Mouse (Mus musculus): ENCODE data around the gene Snx30. TPM values are rescaled to one million over a fixed set of nuclear protein-coding genes. Genes with fewer than 3 reads are reported as not detected.

Snx30 gene
- total and polyA plus RNA-seq, 2 experiments: 1.6 to 4.1 TPM

DNA sequence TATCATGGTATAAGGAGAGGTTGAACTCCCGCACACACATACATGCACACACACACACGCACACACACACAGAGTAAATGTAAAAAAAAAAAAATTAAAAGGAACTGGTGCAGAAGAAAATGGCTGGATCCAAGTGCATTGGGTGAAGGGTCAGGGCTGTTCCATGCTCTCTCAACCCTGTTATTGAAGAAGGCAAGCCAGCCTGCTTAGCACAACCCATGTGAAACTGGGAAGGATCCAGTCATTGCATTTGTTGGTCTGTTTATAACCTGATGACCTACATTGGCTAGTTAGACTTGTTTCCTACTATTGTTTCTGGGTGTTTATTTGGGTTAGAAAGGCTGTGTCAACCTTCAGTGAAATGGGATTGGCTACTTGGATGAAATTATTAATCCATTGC lies 103.1 kb downstream of the Snx30 start:
- no peak overlapping the region for H3K4me3 ChIP-seq (ENCODE audit: insufficient read depth, low read depth, low read length)
- TF ChIP-seq POLR2A (IDR thresholded peaks at IDR 0.05; ENCODE audit: extremely low read depth, insufficient read depth, low read length) (no peak), CTCF (IDR thresholded peaks at IDR 0.05; ENCODE audit: low read depth, low read length) (no peak)
- no peaks in the 10 kb centered on the region for H3K79me2 ChIP-seq (ENCODE audit: control insufficient read depth, insufficient read depth, low read length)
- no peaks in the 10 kb centered on the region for H3K36me3 ChIP-seq (ENCODE audit: control insufficient read depth, insufficient read depth, low read length)
- H3K4me1 ChIP-seq (ENCODE audit: control insufficient read depth, insufficient read depth, low read length): no peaks in the 10 kb centered on the region
- 89% methylated on average over 2 of the region's 2 CpGs for WGBS
- no peak overlapping the region for H3K27ac ChIP-seq (replicated peaks; ENCODE audit: insufficient read depth, low read depth, low read length)
- no peak overlapping the region for H3K9ac ChIP-seq (ENCODE audit: low read depth, low read length)
- DNase-seq (ENCODE audit: extremely low read depth, low read depth, low spot score): peak; percentile 14
- no peaks in the 10 kb centered on the region for H3K27me3 ChIP-seq (ENCODE audit: control insufficient read depth, insufficient read depth, low read length)

DNA sequence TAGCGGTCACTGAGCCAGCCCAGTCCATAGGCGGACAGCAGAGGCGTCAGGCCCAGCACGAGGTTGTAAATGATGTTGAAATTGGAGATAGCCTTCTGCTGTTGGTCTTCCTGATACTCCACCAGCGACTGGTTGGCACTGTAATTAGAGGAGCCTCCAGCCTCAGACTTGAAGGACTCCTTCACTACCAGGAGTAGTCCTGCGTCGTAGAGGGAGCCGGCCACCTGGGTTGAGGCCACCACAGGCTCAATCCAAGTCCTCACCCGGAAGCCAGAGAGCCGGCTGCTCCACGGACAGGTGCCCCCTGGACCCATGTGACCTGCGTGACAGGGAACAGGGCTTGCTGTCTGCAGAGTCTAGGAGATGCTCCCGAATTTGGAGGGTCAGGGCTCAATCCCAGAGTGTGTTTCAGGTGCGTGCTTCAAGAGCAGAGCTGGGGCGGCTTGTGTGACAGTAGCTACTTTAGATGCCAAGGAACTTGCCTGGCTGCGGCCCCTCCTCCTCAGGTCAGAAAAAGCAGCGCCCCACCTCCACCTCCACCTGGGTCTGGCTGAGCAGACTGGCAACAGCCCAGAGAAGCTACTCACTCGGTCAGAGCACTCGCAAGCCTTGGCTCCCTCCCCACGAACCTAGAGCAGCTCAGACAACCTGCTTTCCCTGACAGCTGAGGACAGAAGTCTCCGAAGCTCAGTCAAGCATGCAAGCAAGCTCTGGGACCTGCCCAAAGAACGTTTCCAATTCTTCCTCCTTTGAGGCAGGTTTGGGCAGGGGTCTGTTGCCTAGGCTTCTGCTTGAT lies 109.2 kb downstream of the Snx30 start, which contains the start of gene Slc46a2:
Gene Slc46a2 (minus strand): TSS at position 449 of the 796 bp plus-strand sequence.
- Histone ChIP-seq H3K4me3 (ENCODE audit: insufficient read depth, low read depth, low read length) (no peak within 1 kb of the TSS), H3K36me3 (ENCODE audit: control insufficient read depth, insufficient read depth, low read length) (no peaks in the 10 kb centered on the region), H3K27me3 (ENCODE audit: control insufficient read depth, insufficient read depth, low read length) (peaks cover 7% of the 10 kb centered on the region), H3K4me1 (ENCODE audit: control insufficient read depth, insufficient read depth, low read length) (no peaks in the 10 kb centered on the region), H3K79me2 (ENCODE audit: control insufficient read depth, insufficient read depth, low read length) (no peaks in the 10 kb centered on the region), H3K27ac (replicated peaks; ENCODE audit: insufficient read depth, low read depth, low read length) (no peak within 1 kb of the TSS), H3K9ac (ENCODE audit: low read depth, low read length) (no peak within 1 kb of the TSS)
- 12% methylated on average over 22 of the region's 22 CpGs for WGBS
- DNase-seq (ENCODE audit: extremely low read depth, low read depth, low spot score): no peak
- TF ChIP-seq CTCF (IDR thresholded peaks at IDR 0.05; ENCODE audit: low read depth, low read length) (no peak), POLR2A (IDR thresholded peaks at IDR 0.05; ENCODE audit: extremely low read depth, insufficient read depth, low read length) (no peak)

DNA sequence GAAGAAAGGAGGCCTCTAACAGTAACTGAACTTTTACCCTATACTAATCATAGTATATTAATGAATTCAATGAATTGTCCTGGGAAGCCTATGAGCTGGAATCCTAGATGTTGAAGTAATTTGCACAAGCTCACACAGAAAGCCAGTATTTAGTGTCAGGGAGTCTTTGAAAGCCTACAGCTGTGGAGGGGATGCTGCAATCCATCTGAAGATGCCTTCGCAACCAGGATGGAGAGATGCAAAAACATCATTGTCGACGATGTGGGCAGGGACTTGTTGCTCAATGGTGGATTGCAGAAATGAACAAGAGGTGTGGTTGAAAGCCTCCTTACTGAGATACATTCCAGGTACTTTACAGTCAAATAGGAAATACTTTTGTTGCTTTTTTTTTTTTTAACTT lies 112.3 kb downstream of the Snx30 start:
- H3K79me2 ChIP-seq (ENCODE audit: control insufficient read depth, insufficient read depth, low read length): no peaks in the 10 kb centered on the region
- no peaks in the 10 kb centered on the region for H3K36me3 ChIP-seq (ENCODE audit: control insufficient read depth, insufficient read depth, low read length)
- no peak for TF ChIP-seq POLR2A (IDR thresholded peaks at IDR 0.05; ENCODE audit: extremely low read depth, insufficient read depth, low read length)
- TF ChIP-seq CTCF (IDR thresholded peaks at IDR 0.05; ENCODE audit: low read depth, low read length): no peak
- 90% methylated on average over 3 of the region's 3 CpGs for WGBS
- H3K9ac ChIP-seq (ENCODE audit: low read depth, low read length): no peak overlapping the region
- H3K27me3 ChIP-seq (ENCODE audit: control insufficient read depth, insufficient read depth, low read length): peaks cover 7% of the 10 kb centered on the region
- no peak for DNase-seq (ENCODE audit: extremely low read depth, low read depth, low spot score)
- H3K4me1 ChIP-seq (ENCODE audit: control insufficient read depth, insufficient read depth, low read length): no peaks in the 10 kb centered on the region
- no peak overlapping the region for H3K4me3 ChIP-seq (ENCODE audit: insufficient read depth, low read depth, low read length)
- no peak overlapping the region for H3K27ac ChIP-seq (replicated peaks; ENCODE audit: insufficient read depth, low read depth, low read length)

DNA sequence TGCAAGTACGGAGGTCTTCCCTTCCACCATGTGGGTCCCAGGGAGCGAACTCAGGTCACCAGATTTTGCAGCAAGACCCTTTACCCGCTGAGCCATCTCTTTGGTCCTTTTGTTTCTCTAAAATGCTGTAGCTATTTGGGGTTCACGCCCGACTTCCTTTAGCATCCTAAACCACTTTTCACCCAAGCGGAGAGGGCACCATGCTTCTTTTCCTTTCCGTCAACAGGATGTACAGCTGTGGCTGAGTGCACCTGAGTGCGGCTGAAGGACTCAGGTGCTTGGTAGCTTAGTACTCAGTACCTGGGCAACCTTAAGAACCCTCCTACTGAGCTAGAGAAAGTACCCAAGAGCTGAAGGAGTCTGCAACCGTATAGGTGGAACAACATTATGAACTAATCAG lies 119.4 kb downstream of the Snx30 start:
- WGBS: 93% methylated on average over 9 of the region's 9 CpGs
- H3K27me3 ChIP-seq (ENCODE audit: control insufficient read depth, insufficient read depth, low read length): no peaks in the 10 kb centered on the region; the same call in 1 of the 2 replicates

DNA sequence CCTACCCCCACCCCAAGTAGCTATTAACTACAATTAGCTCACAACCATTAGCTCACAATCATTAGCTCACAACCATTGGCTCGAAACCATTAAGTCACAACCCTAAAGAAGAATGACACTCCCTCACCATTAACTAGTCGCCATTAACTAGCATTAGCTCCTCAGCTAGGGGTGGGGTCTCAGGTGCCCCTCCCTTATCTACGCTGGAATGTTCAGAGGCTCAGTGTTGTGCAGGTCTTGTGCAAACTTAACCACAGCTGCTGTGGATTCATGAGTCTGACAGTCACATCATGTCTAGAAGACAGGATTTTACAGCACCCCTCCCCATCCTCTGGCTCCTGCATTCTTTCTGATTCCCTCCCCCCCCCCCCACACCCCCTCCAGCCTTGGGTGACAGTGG lies 122.0 kb downstream of the Snx30 start:
- no peak overlapping the region for H3K9ac ChIP-seq (ENCODE audit: low read depth, low read length)
- 82% methylated on average over 3 of the region's 3 CpGs for WGBS
- H3K4me1 ChIP-seq (ENCODE audit: control insufficient read depth, insufficient read depth, low read length): no peaks in the 10 kb centered on the region
- no peak overlapping the region for H3K4me3 ChIP-seq (ENCODE audit: insufficient read depth, low read depth, low read length)
- no peak for DNase-seq (ENCODE audit: extremely low read depth, low read depth, low spot score)
- TF ChIP-seq CTCF (IDR thresholded peaks at IDR 0.05; ENCODE audit: low read depth, low read length) (no peak), POLR2A (IDR thresholded peaks at IDR 0.05; ENCODE audit: extremely low read depth, insufficient read depth, low read length) (no peak)
- no peaks in the 10 kb centered on the region; the same call in 1 of the 2 replicates for H3K27me3 ChIP-seq (ENCODE audit: control insufficient read depth, insufficient read depth, low read length)
- H3K79me2 ChIP-seq (ENCODE audit: control insufficient read depth, insufficient read depth, low read length): no peaks in the 10 kb centered on the region
- H3K36me3 ChIP-seq (ENCODE audit: control insufficient read depth, insufficient read depth, low read length): no peaks in the 10 kb centered on the region
- no peak overlapping the region for H3K27ac ChIP-seq (replicated peaks; ENCODE audit: insufficient read depth, low read depth, low read length)

More for the DNA sequence above, 119.4 kb downstream of the Snx30 start:
- H3K36me3 ChIP-seq (ENCODE audit: control insufficient read depth, insufficient read depth, low read length): no peaks in the 10 kb centered on the region
- no peaks in the 10 kb centered on the region for H3K4me1 ChIP-seq (ENCODE audit: control insufficient read depth, insufficient read depth, low read length)
- TF ChIP-seq CTCF (IDR thresholded peaks at IDR 0.05; ENCODE audit: low read depth, low read length) (no peak), POLR2A (IDR thresholded peaks at IDR 0.05; ENCODE audit: extremely low read depth, insufficient read depth, low read length) (no peak)
- H3K27ac ChIP-seq (replicated peaks; ENCODE audit: insufficient read depth, low read depth, low read length): no peak overlapping the region
- H3K79me2 ChIP-seq (ENCODE audit: control insufficient read depth, insufficient read depth, low read length): no peaks in the 10 kb centered on the region
- H3K4me3 ChIP-seq (ENCODE audit: insufficient read depth, low read depth, low read length): no peak overlapping the region
- no peak overlapping the region for H3K9ac ChIP-seq (ENCODE audit: low read depth, low read length)
- no peak for DNase-seq (ENCODE audit: extremely low read depth, low read depth, low spot score)

DNA sequence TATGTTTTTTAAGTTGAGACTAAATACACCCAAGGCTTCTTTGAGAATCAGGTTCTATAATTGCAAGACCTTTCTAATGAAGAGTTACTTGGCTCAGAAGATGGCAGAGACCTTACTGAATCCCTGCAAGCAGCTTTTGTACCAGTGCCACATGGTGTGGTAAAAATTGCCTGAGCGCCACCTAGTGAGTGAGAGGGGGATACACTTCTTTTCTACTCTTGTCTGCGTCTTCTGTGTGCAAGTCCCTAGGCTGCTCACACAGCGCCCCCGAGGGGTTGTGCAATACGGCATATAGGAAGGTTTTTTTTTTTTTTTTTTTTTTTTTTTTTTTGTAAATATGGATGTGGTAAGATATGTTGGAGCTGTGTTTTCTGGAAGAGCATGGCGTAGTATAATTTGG lies 122.7 kb downstream of the Snx30 start:
- DNase-seq (ENCODE audit: extremely low read depth, low read depth, low spot score): peak; percentile 66
- 14% methylated on average over 6 of the region's 6 CpGs for WGBS

More for the DNA sequence above, 122.7 kb downstream of the Snx30 start:
- no peaks in the 10 kb centered on the region; the same call in 1 of the 2 replicates for H3K27me3 ChIP-seq (ENCODE audit: control insufficient read depth, insufficient read depth, low read length)
- no peaks in the 10 kb centered on the region for H3K4me1 ChIP-seq (ENCODE audit: control insufficient read depth, insufficient read depth, low read length)
- no peak overlapping the region for H3K4me3 ChIP-seq (ENCODE audit: insufficient read depth, low read depth, low read length)
- no peak for TF ChIP-seq POLR2A (IDR thresholded peaks at IDR 0.05; ENCODE audit: extremely low read depth, insufficient read depth, low read length)
- TF ChIP-seq CTCF (IDR thresholded peaks at IDR 0.05; ENCODE audit: low read depth, low read length): peak; percentile 73
- H3K27ac ChIP-seq (replicated peaks; ENCODE audit: insufficient read depth, low read depth, low read length): no peak overlapping the region
- no peaks in the 10 kb centered on the region for H3K36me3 ChIP-seq (ENCODE audit: control insufficient read depth, insufficient read depth, low read length)
- H3K9ac ChIP-seq (ENCODE audit: low read depth, low read length): no peak overlapping the region
- H3K79me2 ChIP-seq (ENCODE audit: control insufficient read depth, insufficient read depth, low read length): no peaks in the 10 kb centered on the region

Measured in liver, adult 2 months (tissue).